Mouse (Mus musculus): ENCODE data around the gene Kcnq1. TPM values are rescaled to one million over a fixed set of nuclear protein-coding genes. Genes with fewer than 3 reads are reported as not detected.
A peak's percentile ranks its signal among the peaks of the same experiment; 100 is the strongest.

Kcnq1 gene
- polyA plus RNA-seq, 1 experiment from 2014 or later, result 0.73 TPM

- Histone ChIP-seq H3K27me3 (no peaks in the 10 kb centered on the region), H3K9ac (no peak overlapping the region), H3K36me3 (no peaks in the 10 kb centered on the region), H3K27ac (no peak overlapping the region), H3K4me1 (peaks cover 16% of the 10 kb centered on the region; the same call in 1 of the 2 replicates), H3K4me3 (no peak overlapping the region), H3K4me2 (replicated peaks) (no peak overlapping the region), H3K9me3 (no peaks in the 10 kb centered on the region)
- no peak for ATAC-seq (ENCODE audit: insufficient number of reproducible peaks, insufficient read depth, low FRiP score, low TSS enrichment)
Measured at GRCm38 (mm10) chr7:143164074-143164473, 57.9 kb downstream of the Kcnq1 start.

DNA sequence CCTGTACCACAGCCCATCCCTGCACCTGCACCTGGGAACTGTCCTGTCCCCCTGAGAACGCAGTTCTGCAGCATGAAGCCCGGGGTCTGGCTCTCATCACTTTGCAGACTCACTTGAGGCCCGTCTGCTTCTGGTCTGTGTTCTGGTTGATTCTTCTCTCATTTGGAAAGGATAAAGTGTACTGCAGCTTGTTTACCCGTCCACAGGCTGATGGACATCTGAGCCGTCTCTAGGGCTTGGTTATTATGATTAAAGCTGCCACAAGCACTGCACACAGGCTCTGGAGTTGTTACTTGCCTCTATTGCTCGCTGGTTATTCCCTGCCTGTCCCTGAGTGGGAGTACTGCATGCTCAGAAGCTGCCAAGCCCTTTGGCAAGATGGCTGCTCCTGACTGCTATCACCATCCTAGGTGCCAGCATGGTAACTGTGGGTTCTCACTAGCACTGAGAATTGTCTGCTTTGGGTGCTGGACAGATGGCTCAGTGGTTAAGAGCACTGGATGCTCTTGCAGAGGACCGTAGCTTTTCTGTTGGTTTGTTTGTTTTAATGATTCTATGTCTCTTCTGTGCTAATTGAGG is 59.6 kb downstream of the Kcnq1 start:
- H3K4me1 ChIP-seq, result peaks cover 6% of the 10 kb centered on the region; the same call in 1 of the 2 replicates

DNA sequence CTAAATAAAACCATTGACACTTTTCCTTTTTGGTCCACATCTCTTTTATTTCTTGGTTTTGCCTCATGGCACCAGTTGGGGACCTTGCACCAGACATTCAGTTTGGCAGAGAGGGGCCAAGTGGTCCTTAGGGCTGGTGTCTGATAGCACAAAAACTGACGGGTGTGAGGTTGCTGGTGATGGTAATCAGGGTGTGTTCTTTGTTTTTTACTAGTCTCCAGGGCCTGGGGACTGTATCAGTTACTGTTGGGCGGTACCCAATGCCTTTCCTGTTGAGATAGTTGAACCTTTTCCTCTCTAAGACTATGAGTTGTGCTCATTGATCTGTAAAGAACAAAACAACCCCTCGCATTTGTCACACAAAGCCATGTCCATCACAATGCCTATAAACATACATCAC is 61.1 kb downstream of the Kcnq1 start:
- Histone ChIP-seq H3K9ac (no peak overlapping the region), H3K27me3 (no peaks in the 10 kb centered on the region), H3K9me3 (no peaks in the 10 kb centered on the region), H3K27ac (no peak overlapping the region), H3K4me1 (peaks cover 6% of the 10 kb centered on the region; the same call in 1 of the 2 replicates), H3K4me3 (no peak overlapping the region), H3K36me3 (no peaks in the 10 kb centered on the region), H3K4me2 (replicated peaks) (no peak overlapping the region)
- 73% methylated on average over 3 of the region's 3 CpGs for WGBS
- ATAC-seq (ENCODE audit: insufficient number of reproducible peaks, insufficient read depth, low FRiP score, low TSS enrichment), result no peak

More for the DNA sequence above, 59.6 kb downstream of the Kcnq1 start:
- no peak overlapping the region for H3K9ac ChIP-seq
- H3K9me3 ChIP-seq, result no peaks in the 10 kb centered on the region
- no peak overlapping the region for H3K4me2 ChIP-seq (replicated peaks)
- no peak overlapping the region; the same call in 1 of the 2 replicates for H3K27ac ChIP-seq
- no peaks in the 10 kb centered on the region for H3K27me3 ChIP-seq
- WGBS, result 49% methylated on average over 7 of the region's 7 CpGs
- no peaks in the 10 kb centered on the region for H3K36me3 ChIP-seq
- ATAC-seq (ENCODE audit: insufficient number of reproducible peaks, insufficient read depth, low FRiP score, low TSS enrichment), result no peak
- no peak overlapping the region for H3K4me3 ChIP-seq

DNA sequence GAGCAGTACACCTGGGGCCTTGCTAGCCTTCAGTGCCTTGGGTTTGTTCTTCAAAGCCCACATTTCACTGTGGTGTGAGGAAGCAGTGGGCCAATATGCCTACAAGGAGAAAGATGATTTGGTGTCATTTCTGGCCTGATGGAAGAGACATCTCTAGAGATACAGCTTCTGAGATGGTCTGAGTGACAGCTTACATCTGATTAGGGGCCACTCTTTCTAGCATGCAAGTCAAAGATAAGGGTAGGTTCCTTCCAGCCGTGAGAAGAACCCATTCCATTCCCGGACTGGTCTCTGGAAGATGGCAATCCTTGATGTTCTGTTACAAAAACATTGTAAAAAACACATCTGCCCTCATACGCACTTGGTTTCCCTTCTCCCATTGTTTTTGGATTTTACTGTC is 63.2 kb downstream of the Kcnq1 start:
- Histone ChIP-seq H3K4me3 (no peak overlapping the region), H3K36me3 (no peaks in the 10 kb centered on the region), H3K9ac (no peak overlapping the region), H3K27ac (no peak overlapping the region), H3K4me2 (replicated peaks) (no peak overlapping the region), H3K9me3 (no peaks in the 10 kb centered on the region), H3K27me3 (0 out of 2 replicates have a peak, but pooled peaks cover 2% of the 10 kb centered on the region), H3K4me1 (peaks cover 11% of the 10 kb centered on the region; the same call in 1 of the 2 replicates)
- 88% methylated on average over 3 of the region's 3 CpGs for WGBS
- ATAC-seq (ENCODE audit: insufficient number of reproducible peaks, insufficient read depth, low FRiP score, low TSS enrichment), result no peak

DNA sequence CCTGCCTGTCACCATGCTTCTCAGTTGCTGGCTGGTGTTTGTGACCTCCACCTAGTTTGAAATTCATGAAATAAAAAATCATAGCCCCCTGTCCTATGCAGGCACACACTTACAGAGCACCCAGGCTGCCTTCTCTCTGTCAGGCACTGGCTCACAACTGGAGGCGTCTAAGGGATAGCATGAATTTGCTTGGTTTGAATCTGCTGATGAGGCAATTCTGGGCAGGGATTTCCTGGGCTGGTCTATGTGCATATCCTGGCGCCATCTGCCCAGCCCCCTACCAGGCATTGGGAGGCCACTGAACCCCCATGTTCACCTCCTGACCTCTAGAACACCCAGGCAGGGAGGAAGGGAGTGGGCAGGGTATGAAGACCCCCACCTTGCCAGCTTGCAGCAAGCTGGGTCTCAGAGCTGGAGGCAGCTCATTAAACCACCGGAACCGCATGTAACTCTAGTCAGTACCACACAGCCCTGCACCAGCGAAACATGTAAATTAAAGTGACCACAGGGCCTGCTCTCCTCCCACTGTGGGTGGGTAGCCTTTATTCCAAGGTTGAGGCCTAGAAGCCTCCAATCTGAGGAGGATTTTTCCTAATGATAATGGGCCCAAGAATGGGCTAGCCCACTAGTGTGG is 66.9 kb downstream of the Kcnq1 start:
- H3K4me2 ChIP-seq (replicated peaks), result no peak overlapping the region
- no peak for ATAC-seq (ENCODE audit: insufficient number of reproducible peaks, insufficient read depth, low FRiP score, low TSS enrichment)
- no peak overlapping the region for H3K27ac ChIP-seq
- H3K9ac ChIP-seq, result no peak overlapping the region
- peaks cover 6% of the 10 kb centered on the region; the same call in 1 of the 2 replicates for H3K27me3 ChIP-seq
- peaks cover 10% of the 10 kb centered on the region; the same call in 1 of the 2 replicates for H3K4me1 ChIP-seq
- H3K9me3 ChIP-seq, result no peaks in the 10 kb centered on the region
- no peak overlapping the region for H3K4me3 ChIP-seq
- WGBS, result 62% methylated on average over 5 of the region's 5 CpGs
- H3K36me3 ChIP-seq, result no peaks in the 10 kb centered on the region

DNA sequence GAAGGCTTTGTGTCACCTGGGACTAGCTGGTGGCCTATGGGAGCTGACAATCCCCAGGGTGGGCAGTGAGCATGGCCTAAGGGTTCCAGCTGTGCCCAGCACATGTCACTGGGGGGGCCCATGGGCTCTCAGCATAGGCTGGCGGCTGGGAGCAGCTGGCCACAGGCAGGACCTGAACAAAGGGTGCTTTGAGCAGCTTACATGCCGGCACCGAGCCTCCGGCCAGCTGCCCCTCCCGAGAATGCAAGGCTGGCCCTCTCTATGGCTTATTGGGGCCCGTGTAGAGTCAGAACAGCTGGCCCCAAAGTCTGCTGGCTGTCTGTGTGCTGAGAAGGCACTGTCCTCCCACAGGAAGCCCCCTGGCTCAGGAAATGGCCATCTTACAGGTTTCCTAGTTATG is 68.5 kb downstream of the Kcnq1 start:
- Histone ChIP-seq H3K4me2 (replicated peaks) (no peak overlapping the region), H3K27me3 (peaks cover 6% of the 10 kb centered on the region; the same call in 1 of the 2 replicates), H3K36me3 (no peaks in the 10 kb centered on the region), H3K9me3 (no peaks in the 10 kb centered on the region), H3K4me3 (no peak overlapping the region), H3K4me1 (peaks cover 10% of the 10 kb centered on the region; the same call in 1 of the 2 replicates), H3K27ac (no peak overlapping the region; the same call in 1 of the 2 replicates), H3K9ac (no peak overlapping the region)
- 0 out of 2 replicates have a peak, but pooled peaks have one; percentile 15 for ATAC-seq (ENCODE audit: insufficient number of reproducible peaks, insufficient read depth, low FRiP score, low TSS enrichment)
- WGBS, result 42% methylated on average over 6 of the region's 6 CpGs

- WGBS, result 63% methylated on average over 2 of the region's 2 CpGs
- Histone ChIP-seq H3K27me3 (peaks cover 6% of the 10 kb centered on the region; the same call in 1 of the 2 replicates), H3K9ac (no peak overlapping the region), H3K27ac (no peak overlapping the region), H3K36me3 (no peaks in the 10 kb centered on the region), H3K4me2 (replicated peaks) (no peak overlapping the region), H3K4me3 (no peak overlapping the region), H3K4me1 (peaks cover 14% of the 10 kb centered on the region), H3K9me3 (no peaks in the 10 kb centered on the region)
- no peak for ATAC-seq (ENCODE audit: insufficient number of reproducible peaks, insufficient read depth, low FRiP score, low TSS enrichment)
Measured at GRCm38 (mm10) chr7:143178831-143179230, 72.7 kb downstream of the Kcnq1 start.

DNA sequence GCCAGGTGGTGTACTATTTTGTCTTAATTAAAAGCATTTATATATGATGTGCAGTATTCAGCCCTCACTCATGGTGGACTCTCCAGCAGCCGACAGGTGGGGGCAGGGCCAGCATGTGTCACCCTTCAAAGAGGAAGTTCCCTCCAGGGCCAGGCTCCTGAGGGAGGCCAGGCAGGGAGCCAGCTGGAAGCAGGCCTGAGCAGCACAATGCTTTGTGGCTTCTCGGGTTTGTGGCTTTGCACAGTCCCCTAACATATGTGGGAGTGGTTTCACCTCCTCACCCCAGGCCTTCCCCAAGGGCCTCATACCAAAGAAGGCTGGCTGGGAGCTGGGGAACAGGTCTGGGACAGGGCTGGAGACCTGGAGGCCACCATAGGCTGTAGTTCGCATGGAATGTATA is 74.6 kb downstream of the Kcnq1 start:
- Histone ChIP-seq H3K27me3 (no peaks in the 10 kb centered on the region), H3K9me3 (no peaks in the 10 kb centered on the region), H3K4me2 (replicated peaks) (no peak overlapping the region), H3K27ac (no peak overlapping the region), H3K4me3 (no peak overlapping the region), H3K4me1 (peaks cover 9% of the 10 kb centered on the region), H3K9ac (no peak overlapping the region), H3K36me3 (no peaks in the 10 kb centered on the region)
- ATAC-seq (ENCODE audit: insufficient number of reproducible peaks, insufficient read depth, low FRiP score, low TSS enrichment), result peak; percentile 54; the same call in 1 of the 2 replicates
- 44% methylated on average over 3 of the region's 3 CpGs for WGBS

DNA sequence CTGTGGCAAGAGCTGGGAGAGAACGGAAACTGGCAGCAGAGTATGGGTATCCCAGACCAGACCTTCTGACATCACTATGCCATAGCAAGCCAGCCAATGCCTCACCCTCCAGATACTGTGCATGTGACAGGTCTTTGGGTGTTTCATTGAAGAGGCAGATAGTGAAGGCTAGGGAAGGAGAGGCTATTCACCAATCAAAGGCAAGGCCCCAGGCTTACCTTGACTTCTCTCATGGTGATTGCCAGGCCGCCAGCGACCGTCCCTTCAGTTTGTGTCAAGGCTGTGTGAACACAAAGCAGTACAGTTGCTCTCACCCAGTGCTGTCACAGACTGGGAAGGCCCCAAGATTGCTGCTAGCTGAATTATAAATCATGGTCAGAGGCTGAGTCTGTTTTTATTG is 75.1 kb downstream of the Kcnq1 start:
- H3K9ac ChIP-seq, result no peak overlapping the region
- H3K9me3 ChIP-seq, result no peaks in the 10 kb centered on the region
- no peak overlapping the region for H3K27ac ChIP-seq
- no peak for ATAC-seq (ENCODE audit: insufficient number of reproducible peaks, insufficient read depth, low FRiP score, low TSS enrichment)
- H3K4me1 ChIP-seq, result peaks cover 9% of the 10 kb centered on the region
- no peaks in the 10 kb centered on the region for H3K27me3 ChIP-seq
- H3K36me3 ChIP-seq, result no peaks in the 10 kb centered on the region
- no peak overlapping the region for H3K4me2 ChIP-seq (replicated peaks)
- no peak overlapping the region for H3K4me3 ChIP-seq
- whole genome bisulfite sequencing, result 92% methylated on average over 4 of the region's 4 CpGs

- H3K36me3 ChIP-seq, result no peaks in the 10 kb centered on the region
- no peak for ATAC-seq (ENCODE audit: insufficient number of reproducible peaks, insufficient read depth, low FRiP score, low TSS enrichment)
- H3K27ac ChIP-seq, result no peak overlapping the region
- H3K4me3 ChIP-seq, result no peak overlapping the region
- no peak overlapping the region for H3K4me2 ChIP-seq (replicated peaks)
- H3K9me3 ChIP-seq, result no peaks in the 10 kb centered on the region
- H3K27me3 ChIP-seq, result no peaks in the 10 kb centered on the region
- 83% methylated on average over 6 of the region's 6 CpGs for WGBS
- H3K4me1 ChIP-seq, result peaks cover 8% of the 10 kb centered on the region
- no peak overlapping the region for H3K9ac ChIP-seq
Measured at GRCm38 (mm10) chr7:143185506-143185905, 79.3 kb downstream of the Kcnq1 start.

DNA sequence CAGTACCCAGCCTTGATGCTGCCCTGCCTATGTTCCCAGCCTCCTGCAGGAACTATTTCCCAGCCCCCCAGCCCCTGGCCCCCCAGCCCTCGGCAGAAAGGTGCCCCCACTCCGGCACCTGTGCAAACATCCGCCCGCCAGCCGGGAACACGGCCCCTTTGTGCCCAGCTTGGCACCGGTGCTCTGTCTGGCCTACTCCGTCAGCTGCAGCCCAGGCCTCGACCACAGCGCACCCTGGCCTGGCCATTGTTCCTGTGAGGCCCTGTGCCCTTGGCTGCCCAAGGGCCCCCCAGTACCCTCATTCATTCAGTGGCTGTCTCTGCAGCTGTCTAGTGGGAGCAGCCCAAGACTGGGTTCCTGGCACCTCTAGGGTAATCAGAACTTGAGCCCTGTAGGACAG is 80.2 kb downstream of the Kcnq1 start:
- no peaks in the 10 kb centered on the region for H3K27me3 ChIP-seq
- no peaks in the 10 kb centered on the region for H3K36me3 ChIP-seq
- no peak overlapping the region for H3K9ac ChIP-seq
- WGBS, result 92% methylated on average over 10 of the region's 10 CpGs
- no peaks in the 10 kb centered on the region for H3K4me1 ChIP-seq
- H3K4me3 ChIP-seq, result no peak overlapping the region
- no peak overlapping the region for H3K27ac ChIP-seq
- no peak overlapping the region for H3K4me2 ChIP-seq (replicated peaks)
- no peaks in the 10 kb centered on the region for H3K9me3 ChIP-seq
- no peak for ATAC-seq (ENCODE audit: insufficient number of reproducible peaks, insufficient read depth, low FRiP score, low TSS enrichment)

- no peaks in the 10 kb centered on the region for H3K27me3 ChIP-seq
- H3K4me3 ChIP-seq, result no peak overlapping the region
- 85% methylated on average over 3 of the region's 3 CpGs for WGBS
- no peaks in the 10 kb centered on the region for H3K4me1 ChIP-seq
- no peak overlapping the region for H3K9ac ChIP-seq
- no peak overlapping the region for H3K4me2 ChIP-seq (replicated peaks)
- H3K9me3 ChIP-seq, result no peaks in the 10 kb centered on the region
- H3K36me3 ChIP-seq, result no peaks in the 10 kb centered on the region
- H3K27ac ChIP-seq, result no peak overlapping the region
- no peak for ATAC-seq (ENCODE audit: insufficient number of reproducible peaks, insufficient read depth, low FRiP score, low TSS enrichment)
Measured at GRCm38 (mm10) chr7:143187181-143187580, 81.0 kb downstream of the Kcnq1 start.

All from embryonic facial prominence, embryonic 12.5 days (tissue).